Mouse (Mus musculus) stomach, embryonic 16.5 days (tissue): ENCODE data around the gene Mtf2. TPM values are rescaled to one million over a fixed set of nuclear protein-coding genes. Genes with fewer than 3 reads are reported as not detected.
A peak's percentile ranks its signal among the peaks of the same experiment; 100 is the strongest.

Source experiments
- ATAC-seq: fragments of 200-750 bp; cut with Nextera tagmentation; 2 replicates; pipeline ENCODE4 v1.8.0; 2017; ENCODE audit warnings: moderate number of reproducible peaks, moderate TSS enrichment; ENCODE audit not compliant: insufficient read depth, low FRiP score
- H3K27ac ChIP-seq: fragments of 300-500 bp; sonication (generic); 2 replicates; pipeline ENCODE4 v1.5.1; 2014; ENCODE audit warnings: low read length
- H3K27me3 ChIP-seq: fragments of 300-500 bp; sonication (generic); 2 replicates; pipeline ENCODE4 v1.6.1; 2014; ENCODE audit warnings: low read length, control low read depth, mixed read lengths; ENCODE audit not compliant: control insufficient read depth, insufficient read depth
- H3K36me3 ChIP-seq: fragments of 300-500 bp; sonication (generic); 2 replicates; pipeline ENCODE4 v1.6.1; 2014; ENCODE audit warnings: low read length; ENCODE audit not compliant: control insufficient read depth, insufficient read depth
- H3K4me1 ChIP-seq: fragments of 300-500 bp; sonication (generic); 2 replicates; pipeline ENCODE4 v1.6.1; 2014; ENCODE audit warnings: low read length, control low read depth, mixed read lengths; ENCODE audit not compliant: control insufficient read depth, insufficient read depth
- H3K4me2 ChIP-seq: fragments of 300-500 bp; sonication (generic); 2 replicates; pipeline ENCODE4 v1.6.1; 2014; ENCODE audit warnings: low read depth, low read length, mixed read lengths
- H3K4me3 ChIP-seq: fragments of 300-500 bp; sonication (generic); replicated peaks from 2 replicates; pipeline ENCODE4 v1.5.1; 2014; ENCODE audit warnings: mild to moderate bottlenecking, low read length
- H3K9ac ChIP-seq: fragments of 300-500 bp; sonication (generic); 2 replicates; pipeline ENCODE4 v1.6.1; 2014; ENCODE audit warnings: low read length
- H3K9me3 ChIP-seq: fragments of 300-500 bp; sonication (generic); replicated peaks from 2 replicates; pipeline ENCODE4 v1.6.1; 2016; ENCODE audit warnings: low read length, control low read depth; ENCODE audit not compliant: control insufficient read depth
- WGBS: fragments of 180-500 bp; shearing (Covaris S2); extraction: QIAGEN DNeasy Blood & Tissue Kit; methylation state at CpG from one replicate; pipeline ENCODE4 v1.1.7; 2014; 5-methylcytosine and 5-hydroxymethylcytosine counted together
- polyA plus RNA-seq: library from polyadenylated mRNA; unstranded; fragments of >200 nt; fragmentation: Nextera tagmentation; extraction: Ambion mirVana; gene quantifications from 2 replicates; pipeline ENCODE4 v1.2.1, GENCODE M21; 2015

Gene Mtf2
- polyA plus RNA-seq, 1 experiment from 2014 or later, result 57.0 TPM

DNA sequence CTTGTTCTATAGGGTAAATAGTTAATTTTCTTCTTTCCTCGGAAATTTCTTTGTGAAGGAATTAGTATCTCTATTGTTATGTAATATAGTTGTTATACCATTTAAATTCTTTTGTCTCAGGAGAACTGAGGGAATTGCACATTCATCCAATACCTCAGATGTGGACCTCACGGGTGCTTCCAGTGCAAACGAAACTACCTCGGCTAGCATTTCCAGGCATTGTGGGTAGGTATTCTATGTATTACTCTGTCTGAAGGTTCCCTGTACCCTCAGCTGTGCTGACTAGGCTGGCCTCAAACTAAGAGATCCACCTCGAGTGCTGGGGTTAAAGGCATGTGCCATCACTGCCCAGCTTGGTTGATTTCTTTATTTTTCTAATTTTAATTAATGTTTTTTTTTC is 38.8 kb downstream of the Mtf2 start:
- no peaks in the 10 kb centered on the region for H3K9me3 ChIP-seq

DNA sequence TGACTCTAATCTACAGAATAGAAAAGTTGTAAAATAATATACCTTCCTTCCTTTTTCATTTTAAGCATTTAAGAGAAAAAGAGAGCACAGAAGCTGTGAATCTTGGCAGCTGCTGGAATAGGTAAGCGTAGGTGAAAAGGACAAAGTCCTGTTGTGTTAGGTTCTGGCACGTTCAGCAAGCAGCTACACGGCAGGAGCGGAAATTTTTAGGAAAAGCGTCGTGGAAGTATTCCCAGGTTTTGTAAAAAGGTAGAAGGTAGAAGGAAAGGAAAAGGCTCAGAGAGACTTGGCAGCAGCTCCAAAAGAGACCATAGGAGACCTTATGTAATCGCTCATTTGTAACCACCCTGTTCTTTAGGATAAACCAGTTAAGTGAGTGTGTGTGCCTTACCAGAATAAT is 43.9 kb downstream of the Mtf2 start:
- peaks cover 12% of the 10 kb centered on the region for H3K36me3 ChIP-seq
- H3K4me1 ChIP-seq, result no peaks in the 10 kb centered on the region
- H3K9me3 ChIP-seq, result no peaks in the 10 kb centered on the region
- H3K27me3 ChIP-seq, result no peaks in the 10 kb centered on the region
- no peak overlapping the region for H3K9ac ChIP-seq
- no peak overlapping the region for H3K4me3 ChIP-seq
- ATAC-seq, result no peak
- 90% methylated on average over 7 of the region's 7 CpGs for WGBS
- H3K27ac ChIP-seq, result no peak overlapping the region
- no peak overlapping the region for H3K4me2 ChIP-seq

More for the DNA sequence above, 38.8 kb downstream of the Mtf2 start:
- no peaks in the 10 kb centered on the region for H3K27me3 ChIP-seq
- H3K9ac ChIP-seq, result no peak overlapping the region
- H3K4me1 ChIP-seq, result no peaks in the 10 kb centered on the region
- no peak overlapping the region for H3K27ac ChIP-seq
- no peak overlapping the region for H3K4me2 ChIP-seq
- 85% methylated on average over 5 of the region's 5 CpGs for WGBS
- no peak for ATAC-seq
- H3K4me3 ChIP-seq, result no peak overlapping the region
- peaks cover 18% of the 10 kb centered on the region for H3K36me3 ChIP-seq

DNA sequence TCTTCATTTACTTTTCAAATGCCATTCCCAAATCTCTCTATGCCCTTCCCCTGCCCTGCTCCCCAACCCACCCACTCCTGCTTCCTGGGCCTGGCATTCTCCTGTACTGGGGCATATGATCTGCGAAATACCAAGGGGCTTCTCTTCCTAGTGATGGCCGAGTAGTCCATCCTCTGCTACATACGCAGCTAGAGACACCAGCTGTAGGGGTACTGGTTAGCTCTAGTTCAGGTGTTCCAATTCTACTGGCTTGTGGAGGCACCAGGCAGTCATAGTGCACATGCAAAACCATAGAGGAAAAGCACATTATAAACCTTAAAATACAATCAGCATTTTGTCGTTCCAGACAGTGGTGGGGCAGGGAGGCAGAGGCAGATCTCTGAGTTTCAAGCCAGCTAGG is 52.2 kb downstream of the Mtf2 start:
- 91% methylated on average over 4 of the region's 4 CpGs for WGBS
- H3K4me3 ChIP-seq, result no peak overlapping the region
- no peaks in the 10 kb centered on the region for H3K9me3 ChIP-seq
- H3K4me1 ChIP-seq, result no peaks in the 10 kb centered on the region
- no peak overlapping the region for H3K4me2 ChIP-seq
- no peak for ATAC-seq
- H3K27ac ChIP-seq, result no peak overlapping the region
- no peak overlapping the region for H3K9ac ChIP-seq
- no peaks in the 10 kb centered on the region for H3K27me3 ChIP-seq
- no peaks in the 10 kb centered on the region for H3K36me3 ChIP-seq

DNA sequence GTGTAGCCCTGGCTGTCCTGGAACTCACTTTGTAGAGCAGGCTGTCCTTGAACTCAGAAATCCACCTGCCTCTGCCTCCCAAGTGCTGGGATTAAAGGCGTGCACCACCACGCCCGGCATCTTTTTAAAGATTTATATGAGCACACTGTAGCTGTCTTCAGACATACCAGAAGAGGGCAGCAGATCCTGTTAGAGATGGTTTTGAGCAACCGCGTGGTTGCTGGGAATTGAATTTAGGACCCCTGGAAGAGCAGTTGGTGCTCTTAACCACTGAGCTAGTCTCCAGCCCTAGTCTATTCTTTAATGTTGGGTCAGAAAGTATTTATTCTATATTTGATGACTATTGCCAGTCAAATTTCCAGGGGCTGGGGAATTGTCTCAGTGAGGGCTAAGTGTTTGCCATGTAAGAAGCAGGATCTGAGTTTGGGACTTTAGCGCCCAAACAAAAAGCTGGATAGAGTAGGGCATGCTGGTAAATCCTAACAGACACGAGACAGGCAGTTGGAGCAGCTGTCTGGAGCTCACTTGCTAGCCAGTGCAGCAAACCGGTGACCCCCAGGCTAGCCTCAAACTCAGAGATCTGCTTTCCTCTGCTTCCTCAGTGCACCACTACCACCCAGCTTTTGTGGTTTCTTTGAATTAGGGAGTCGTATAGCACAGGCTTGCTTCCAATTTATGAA is 54.9 kb downstream of the Mtf2 start:
- Histone ChIP-seq H3K36me3 (no peaks in the 10 kb centered on the region), H3K4me2 (no peak overlapping the region), H3K9me3 (no peaks in the 10 kb centered on the region), H3K4me1 (no peaks in the 10 kb centered on the region), H3K9ac (no peak overlapping the region), H3K4me3 (no peak overlapping the region), H3K27me3 (no peaks in the 10 kb centered on the region), H3K27ac (no peak overlapping the region)
- no peak for ATAC-seq
- 84% methylated on average over 9 of the region's 9 CpGs for WGBS

DNA sequence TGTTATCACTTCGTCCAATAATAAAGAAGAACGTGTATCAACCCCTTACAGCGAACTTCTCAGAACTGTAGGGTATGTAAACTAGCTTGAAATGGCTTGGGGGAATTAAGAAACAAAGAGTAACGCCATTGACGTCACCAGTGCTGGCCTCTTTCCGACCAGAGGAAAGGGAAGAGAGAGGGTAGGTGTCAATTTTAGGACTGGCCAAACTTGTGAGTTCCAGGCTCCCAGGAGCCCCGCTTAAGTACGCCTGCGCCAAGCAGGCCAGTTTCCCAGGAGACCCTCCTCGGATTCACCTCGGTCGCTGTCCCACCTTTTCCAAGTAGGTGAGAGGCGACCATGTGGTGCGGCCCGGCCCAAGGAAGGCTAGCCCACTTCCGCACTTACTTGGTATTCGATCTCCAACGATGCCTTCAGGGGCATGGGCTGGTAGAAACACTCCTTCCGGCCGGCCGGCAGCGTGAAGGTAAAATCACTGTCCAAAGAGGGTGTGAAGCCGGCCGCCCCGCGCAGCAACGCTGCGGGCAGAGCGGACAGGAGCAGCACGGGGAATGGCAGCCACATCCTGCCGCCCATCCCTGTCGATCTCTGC is 66.5 kb downstream of the Mtf2 start:
- WGBS, result under 1% methylated on average over 32 of the region's 32 CpGs
- ATAC-seq, result peak; percentile 29; the same call in 1 of the 2 replicates

DNA sequence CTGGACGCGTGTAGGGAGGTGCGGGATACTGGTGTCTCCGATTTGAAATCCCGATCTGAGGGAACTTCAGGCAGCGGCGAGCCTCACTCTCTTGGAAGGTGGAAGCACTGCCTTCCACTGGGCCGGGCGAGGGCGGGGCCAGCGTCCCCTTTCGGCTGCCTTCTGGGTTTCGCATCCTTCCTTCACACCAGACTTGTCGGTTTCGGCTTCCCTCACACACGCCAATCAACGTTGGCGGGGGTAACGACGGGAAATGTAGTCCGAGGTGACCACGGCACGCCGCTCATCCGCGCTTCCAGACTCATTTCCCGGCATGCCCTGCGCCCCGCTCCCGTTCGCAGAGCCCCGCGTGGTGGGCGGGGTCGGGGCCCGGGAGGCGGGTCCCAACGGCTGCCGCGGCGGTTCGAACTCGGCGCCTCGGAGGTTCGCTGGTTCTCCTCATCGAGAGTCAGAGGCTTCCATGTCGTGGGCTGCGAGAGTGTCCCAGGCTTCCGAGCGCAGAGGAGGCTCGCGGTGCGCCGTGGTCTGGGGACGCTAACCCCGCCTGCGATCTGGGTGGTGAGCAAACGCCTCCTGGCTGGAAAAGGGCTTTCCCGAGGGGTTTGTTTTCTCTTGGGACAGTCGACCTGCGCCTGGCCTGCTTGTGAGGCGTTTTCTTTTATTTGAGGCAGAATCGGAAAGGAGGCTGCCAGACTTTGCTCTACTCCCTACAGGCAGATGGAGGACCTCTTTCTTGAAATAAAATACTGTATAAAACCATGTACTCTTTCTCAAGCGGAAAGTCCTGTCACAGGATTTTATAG is 67.2 kb downstream of the Mtf2 start, which contains the start of the genes Tmed5 and Ccdc18:
TSS of gene Tmed5 (minus strand) at position 180 of the 803 bp plus-strand sequence.
TSS of gene Ccdc18 (plus strand) at position 435 of the 803 bp plus-strand sequence.
- H3K4me2 ChIP-seq, result peak within 1 kb of the TSS; percentile 75
- H3K9me3 ChIP-seq, result no peaks in the 10 kb centered on the region
- H3K9ac ChIP-seq, result peak within 1 kb of the TSS; percentile 85
- H3K27me3 ChIP-seq, result no peaks in the 10 kb centered on the region
- H3K27ac ChIP-seq, result peak within 1 kb of the TSS; percentile 90
- WGBS, result under 1% methylated on average over 65 of the region's 65 CpGs
- peak within 1 kb of the TSS; percentile 64 for H3K4me3 ChIP-seq
- 0 out of 2 replicates have a peak, but pooled peaks cover 5% of the 10 kb centered on the region for H3K4me1 ChIP-seq
- H3K36me3 ChIP-seq, result no peaks in the 10 kb centered on the region
- peak; percentile 99 for ATAC-seq

More for the DNA sequence above, 66.5 kb downstream of the Mtf2 start:
- Histone ChIP-seq H3K27me3 (no peaks in the 10 kb centered on the region), H3K9me3 (no peaks in the 10 kb centered on the region), H3K36me3 (no peaks in the 10 kb centered on the region), H3K4me3 (peak overlapping the region; percentile 64), H3K9ac (peak overlapping the region; percentile 85), H3K4me1 (0 out of 2 replicates have a peak, but pooled peaks cover 5% of the 10 kb centered on the region), H3K4me2 (peak overlapping the region; percentile 75), H3K27ac (peak overlapping the region; percentile 90)

DNA sequence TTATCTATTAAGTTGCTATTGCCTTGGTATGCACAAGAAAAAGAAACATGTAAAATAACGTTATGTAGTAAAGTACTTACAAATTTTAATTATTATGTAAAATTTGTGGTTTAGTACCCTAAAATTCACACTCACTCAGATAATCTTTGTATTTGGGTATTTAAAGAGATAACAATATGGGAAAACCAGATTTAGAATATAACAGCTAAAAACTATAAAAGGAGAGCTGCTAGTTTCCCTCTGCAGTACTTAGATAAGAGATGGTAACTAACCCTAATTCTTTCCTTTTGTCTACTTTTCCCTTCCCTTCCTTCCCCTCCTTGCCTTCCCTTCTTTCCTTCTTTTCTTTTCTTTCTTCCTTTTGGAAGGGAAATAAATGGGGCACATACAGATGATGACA is 87.1 kb downstream of the Mtf2 start:
- no peak for ATAC-seq

More for the DNA sequence above, 87.1 kb downstream of the Mtf2 start:
- WGBS, result 88% methylated on average over 1 of the region's 1 CpGs
- no peak overlapping the region for H3K4me3 ChIP-seq
- no peaks in the 10 kb centered on the region for H3K36me3 ChIP-seq
- no peaks in the 10 kb centered on the region for H3K27me3 ChIP-seq
- no peak overlapping the region for H3K4me2 ChIP-seq
- no peaks in the 10 kb centered on the region for H3K4me1 ChIP-seq
- no peak overlapping the region for H3K9ac ChIP-seq
- no peak overlapping the region for H3K27ac ChIP-seq
- H3K9me3 ChIP-seq, result no peaks in the 10 kb centered on the region
